Mouse (Mus musculus) adrenal gland, adult (tissue): ENCODE data around the gene Tnfsf9.
A peak's percentile ranks its signal among the peaks of the same experiment; 100 is the strongest.

Experiments
- DNase-seq, 2 experiments: peaks; one replicate each; pipeline ENCODE4 v3.0.0; 2022 to 2023; ENCODE audit warnings: low spot score in 1 of 2; ENCODE audit not compliant: inconsistent age in 2 of 2

Gene Tnfsf9

GRCm38 (mm10) chr17:57105181-57106034 lies at the start of gene Tnfsf9:
Gene Tnfsf9 (plus strand): TSS chr17:57105325.
- peak in 1 of 2 experiments; percentile 62 for DNase-seq

GRCm38 (mm10) chr17:57056246-57056645 lies 48.9 kb upstream of the Tnfsf9 start:
- no peak for DNase-seq

GRCm38 (mm10) chr17:57058891-57059485 lies 46.1 kb upstream of the Tnfsf9 start, which contains the start of gene Crb3:
Gene Crb3 (plus strand): TSS chr17:57059105.
- peak; percentile 52 to 70 for DNase-seq

GRCm38 (mm10) chr17:57059486-57059977 lies 45.6 kb upstream of the Tnfsf9 start, which contains the start of gene Slc25a23:
Gene Slc25a23 (minus strand): TSS chr17:57059863.
- DNase-seq: peak; percentile 80 to 88

- peak; percentile 97 to 99 for DNase-seq
Observed at GRCm38 (mm10) chr17:57060231-57060801, 44.8 kb upstream of the Tnfsf9 start.

- DNase-seq: peak; percentile 54 to 77
Observed at GRCm38 (mm10) chr17:57061069-57061468, 44.1 kb upstream of the Tnfsf9 start.

- DNase-seq: peak; percentile 32 to 55
Observed at GRCm38 (mm10) chr17:57062011-57062521, 43.1 kb upstream of the Tnfsf9 start.

GRCm38 (mm10) chr17:57062548-57062947 lies 42.6 kb upstream of the Tnfsf9 start:
- peak in 1 of 2 experiments; percentile 51 for DNase-seq

- peak in 1 of 2 experiments; percentile 31 for DNase-seq
Observed at GRCm38 (mm10) chr17:57063031-57063430, 42.1 kb upstream of the Tnfsf9 start.

GRCm38 (mm10) chr17:57066908-57067307 lies 38.2 kb upstream of the Tnfsf9 start:
- no peak for DNase-seq

- no peak for DNase-seq
Observed at GRCm38 (mm10) chr17:57070272-57070671, 34.9 kb upstream of the Tnfsf9 start.

- DNase-seq: no peak
Observed at GRCm38 (mm10) chr17:57070699-57071098, 34.4 kb upstream of the Tnfsf9 start.

- no peak for DNase-seq
Observed at GRCm38 (mm10) chr17:57076916-57077315, 28.2 kb upstream of the Tnfsf9 start.

GRCm38 (mm10) chr17:57078336-57078735 lies 26.8 kb upstream of the Tnfsf9 start, which contains the start of gene Dennd1c:
Gene Dennd1c (minus strand): TSS chr17:57078514.
- no peak for DNase-seq

- no peak for DNase-seq
Observed at GRCm38 (mm10) chr17:57079919-57080318, 25.2 kb upstream of the Tnfsf9 start.

- no peak for DNase-seq
Observed at GRCm38 (mm10) chr17:57081234-57081842, 23.8 kb upstream of the Tnfsf9 start.

- no peak for DNase-seq
Observed at GRCm38 (mm10) chr17:57082481-57082880, 22.6 kb upstream of the Tnfsf9 start.

GRCm38 (mm10) chr17:57085970-57086757 lies 19.0 kb upstream of the Tnfsf9 start:
- no peak for DNase-seq

- peak in 1 of 2 experiments; percentile 51 for DNase-seq
Observed at GRCm38 (mm10) chr17:57087049-57087832, 17.9 kb upstream of the Tnfsf9 start, which contains the start of gene Tubb4a. Gene Tubb4a (minus strand): TSS chr17:57087782.
